Mouse (Mus musculus) intestine, postnatal 0 days (tissue): ENCODE data around the gene Kcnj11. TPM values are rescaled to one million over a fixed set of nuclear protein-coding genes. Genes with fewer than 3 reads are reported as not detected.

ENCODE experiments used
- ATAC-seq: fragments of 200-750 bp; cut with Nextera tagmentation; 2 replicates; pipeline ENCODE4 v1.8.0; 2017; ENCODE audit warnings: mild to moderate bottlenecking, moderate TSS enrichment, moderate library complexity
- H3K27ac ChIP-seq: fragments of 300-500 bp; sonication (generic); 2 replicates; pipeline ENCODE4 v1.5.1; 2014; ENCODE audit warnings: mild to moderate bottlenecking, low read depth, low read length, moderate library complexity
- H3K27me3 ChIP-seq: fragments of 300-500 bp; sonication (generic); replicated peaks from 2 replicates; pipeline ENCODE4 v1.6.1; 2014; ENCODE audit warnings: low read length, mixed read lengths; ENCODE audit not compliant: control insufficient read depth, insufficient read depth
- H3K36me3 ChIP-seq: fragments of 300-500 bp; sonication (generic); 2 replicates; pipeline ENCODE4 v1.6.1; 2014; ENCODE audit warnings: mild to moderate bottlenecking, moderate library complexity; ENCODE audit not compliant: control insufficient read depth, insufficient read depth
- H3K4me1 ChIP-seq: fragments of 300-500 bp; sonication (generic); replicated peaks from 2 replicates; pipeline ENCODE4 v1.6.1; 2014; ENCODE audit warnings: antibody characterized with exemption, low read length, mixed read lengths; ENCODE audit not compliant: control insufficient read depth, insufficient read depth
- H3K4me2 ChIP-seq: fragments of 300-500 bp; sonication (generic); replicated peaks from 2 replicates; pipeline ENCODE4 v1.6.1; 2014; ENCODE audit warnings: low read depth, mild to moderate bottlenecking, moderate library complexity
- H3K4me3 ChIP-seq: fragments of 300-500 bp; sonication (generic); 2 replicates; pipeline ENCODE4 v1.5.1; 2014; ENCODE audit warnings: low read depth, low read length
- H3K9ac ChIP-seq: fragments of 300-500 bp; sonication (generic); 2 replicates; pipeline ENCODE4 v1.6.1; 2014; ENCODE audit warnings: mild to moderate bottlenecking, low read depth, low read length
- H3K9me3 ChIP-seq: fragments of 300-500 bp; sonication (generic); 2 replicates; pipeline ENCODE4 v1.6.1; 2016; ENCODE audit warnings: mixed run types; ENCODE audit not compliant: control insufficient read depth
- CTCF ChIP-seq: sonication (generic); IDR thresholded peaks from 2 replicates; pipeline ENCODE4 v1.5.1; 2016; ENCODE audit warnings: low read depth, mild to moderate bottlenecking, control low read depth, antibody characterized with exemption, moderate library complexity
- WGBS: fragments of 180-500 bp; shearing (Covaris S2); extraction: QIAGEN DNeasy Blood & Tissue Kit; methylation state at CpG from one replicate; pipeline ENCODE4 v1.1.7; 2014; 5-methylcytosine and 5-hydroxymethylcytosine counted together
- polyA plus RNA-seq: library from polyadenylated mRNA; unstranded; fragments of >200 nt; fragmentation: Nextera tagmentation; extraction: Ambion mirVana; gene quantifications from 2 replicates; pipeline ENCODE4 v1.2.1, GENCODE M21; 2015

Gene Kcnj11
- polyA plus RNA-seq, 1 experiment from 2014 or later: 0.21 TPM

GRCm38 (mm10) chr7:46099682-46100081, 882 bp downstream of the Kcnj11 start:
- WGBS: 89% methylated on average over 13 of the region's 13 CpGs

DNA sequence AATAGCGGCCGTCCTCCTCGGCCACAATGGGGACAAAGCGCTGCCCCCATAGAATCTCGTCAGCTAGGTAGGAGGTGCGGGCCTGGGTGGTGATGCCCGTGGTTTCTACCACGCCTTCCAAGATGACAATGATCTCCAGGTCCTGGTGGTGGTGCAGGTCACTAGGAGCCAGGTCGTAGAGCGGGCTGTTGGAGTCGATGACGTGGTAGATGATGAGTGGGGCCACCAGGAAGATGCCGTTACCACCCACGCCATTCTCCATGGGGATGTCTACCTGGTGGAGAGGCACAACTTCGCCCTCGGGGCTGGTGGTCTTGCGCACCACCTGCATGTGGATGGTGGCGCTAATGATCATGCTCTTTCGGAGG, 1.7 kb downstream of the Kcnj11 start:
- H3K4me3 ChIP-seq: no peak overlapping the region
- H3K4me2 ChIP-seq: no peak overlapping the region
- TF ChIP-seq CTCF: no peak
- no peak overlapping the region for H3K9ac ChIP-seq
- H3K36me3 ChIP-seq: no peaks in the 10 kb centered on the region
- WGBS: 92% methylated on average over 19 of the region's 19 CpGs
- H3K27me3 ChIP-seq: 0 out of 2 replicates have a peak, but pooled peaks cover 7% of the 10 kb centered on the region
- no peak overlapping the region for H3K27ac ChIP-seq
- no peaks in the 10 kb centered on the region for H3K9me3 ChIP-seq
- ATAC-seq: no peak
- H3K4me1 ChIP-seq: no peaks in the 10 kb centered on the region

More at GRCm38 (mm10) chr7:46099682-46100081, 882 bp downstream of the Kcnj11 start:
- ATAC-seq: no peak
- no peak overlapping the region for H3K4me3 ChIP-seq
- 0 out of 2 replicates have a peak, but pooled peaks cover 7% of the 10 kb centered on the region for H3K27me3 ChIP-seq
- TF ChIP-seq CTCF: no peak
- no peaks in the 10 kb centered on the region for H3K36me3 ChIP-seq
- H3K9me3 ChIP-seq: no peaks in the 10 kb centered on the region
- H3K4me1 ChIP-seq: no peaks in the 10 kb centered on the region
- no peak overlapping the region; the same call in 1 of the 2 replicates for H3K4me2 ChIP-seq
- H3K9ac ChIP-seq: no peak overlapping the region
- H3K27ac ChIP-seq: no peak overlapping the region

- Histone ChIP-seq H3K4me2 (no peak overlapping the region), H3K27me3 (0 out of 2 replicates have a peak, but pooled peaks cover 7% of the 10 kb centered on the region), H3K9me3 (no peaks in the 10 kb centered on the region), H3K4me3 (no peak overlapping the region), H3K9ac (no peak overlapping the region), H3K27ac (no peak overlapping the region), H3K4me1 (no peaks in the 10 kb centered on the region), H3K36me3 (no peaks in the 10 kb centered on the region)
- no peak for ATAC-seq
- TF ChIP-seq CTCF: no peak
- 83% methylated on average over 19 of the region's 19 CpGs for WGBS
Observed at GRCm38 (mm10) chr7:46098221-46098918, 2.2 kb downstream of the Kcnj11 start.

DNA sequence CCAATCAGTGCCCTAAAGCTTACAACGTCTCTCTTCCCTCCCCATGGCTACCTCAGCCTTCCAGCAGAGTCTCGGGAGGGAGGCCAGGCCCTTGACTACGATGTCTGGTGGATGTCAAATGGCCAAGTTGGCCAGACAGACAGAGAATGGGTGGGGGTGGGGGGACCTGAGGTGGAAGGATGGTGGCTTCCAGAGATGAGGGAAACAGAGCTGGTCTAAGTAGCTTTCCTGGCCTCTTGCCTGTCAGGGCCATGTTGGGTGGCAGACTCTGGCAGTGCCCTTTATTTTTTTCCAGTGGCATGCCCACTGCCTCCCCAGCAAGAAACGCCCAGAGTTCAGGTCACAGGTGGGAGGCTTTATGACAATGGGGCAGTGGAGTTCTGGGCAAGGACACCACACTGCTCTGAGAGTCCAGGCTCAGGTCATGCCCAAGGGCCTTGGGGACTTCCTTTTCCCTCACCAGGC, 3.2 kb downstream of the Kcnj11 start:
- Histone ChIP-seq H3K36me3 (no peaks in the 10 kb centered on the region), H3K27me3 (0 out of 2 replicates have a peak, but pooled peaks cover 7% of the 10 kb centered on the region), H3K9ac (no peak overlapping the region), H3K4me2 (no peak overlapping the region), H3K27ac (no peak overlapping the region), H3K9me3 (no peaks in the 10 kb centered on the region), H3K4me3 (no peak overlapping the region), H3K4me1 (no peaks in the 10 kb centered on the region)
- ATAC-seq: no peak
- WGBS: 53% methylated on average over 4 of the region's 4 CpGs
- no peak for TF ChIP-seq CTCF

DNA sequence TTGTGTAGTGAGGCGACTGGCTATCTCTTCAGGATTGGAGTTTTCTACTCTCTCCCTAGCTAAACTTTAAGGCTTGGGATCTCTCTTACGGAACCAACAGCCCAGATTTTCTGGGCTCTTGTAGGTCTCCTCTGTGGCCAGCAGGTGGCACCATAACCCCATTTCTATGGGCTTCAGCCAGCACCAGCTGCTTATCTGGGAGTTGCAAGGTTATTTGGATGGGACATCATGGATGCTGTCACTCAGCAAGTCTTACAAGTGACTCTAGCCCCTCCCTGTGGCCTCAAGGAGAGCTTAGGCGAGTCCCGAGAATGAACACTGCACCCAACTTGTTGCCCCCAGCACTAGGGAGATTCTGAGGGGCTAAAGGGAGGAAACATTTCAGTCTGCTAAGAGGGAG, 4.4 kb downstream of the Kcnj11 start:
- Histone ChIP-seq H3K36me3 (no peaks in the 10 kb centered on the region), H3K27ac (no peak overlapping the region), H3K9ac (no peak overlapping the region), H3K4me3 (no peak overlapping the region), H3K27me3 (0 out of 2 replicates have a peak, but pooled peaks cover 7% of the 10 kb centered on the region), H3K9me3 (no peaks in the 10 kb centered on the region), H3K4me1 (no peaks in the 10 kb centered on the region), H3K4me2 (no peak overlapping the region)
- 2% methylated on average over 4 of the region's 4 CpGs for WGBS
- TF ChIP-seq CTCF: peak; percentile 96
- ATAC-seq: peak; percentile 48

GRCm38 (mm10) chr7:46092803-46093202, 7.8 kb downstream of the Kcnj11 start:
- no peak overlapping the region for H3K4me3 ChIP-seq
- 55% methylated on average over 8 of the region's 8 CpGs for WGBS
- H3K27me3 ChIP-seq: 0 out of 2 replicates have a peak, but pooled peaks cover 7% of the 10 kb centered on the region
- no peaks in the 10 kb centered on the region for H3K9me3 ChIP-seq
- H3K9ac ChIP-seq: no peak overlapping the region
- no peaks in the 10 kb centered on the region for H3K36me3 ChIP-seq
- H3K4me2 ChIP-seq: no peak overlapping the region
- no peak overlapping the region for H3K27ac ChIP-seq
- ATAC-seq: no peak
- no peaks in the 10 kb centered on the region for H3K4me1 ChIP-seq
- no peak for TF ChIP-seq CTCF
